Mouse (Mus musculus) megakaryocyte, embryonic 14.5 days (primary cell): ENCODE results near the gene Rnaset2b.
"Not testable (repeated sequence)": the region's sequence is repeated elsewhere in the genome, so short reads cannot be mapped to it uniquely, and the experiment has no call there.

Experiments used
- FLI1 ChIP-seq: IDR thresholded peaks from 2 replicates; pipeline ENCODE4 v1.6.1; 2012; ENCODE audit warnings: low read length, inconsistent platforms, mixed read lengths
- GATA1 ChIP-seq: IDR thresholded peaks from 3 replicates; pipeline ENCODE4 v1.6.1; 2012; ENCODE audit warnings: mixed read lengths, low read length, inconsistent platforms, borderline replicate concordance

DNA sequence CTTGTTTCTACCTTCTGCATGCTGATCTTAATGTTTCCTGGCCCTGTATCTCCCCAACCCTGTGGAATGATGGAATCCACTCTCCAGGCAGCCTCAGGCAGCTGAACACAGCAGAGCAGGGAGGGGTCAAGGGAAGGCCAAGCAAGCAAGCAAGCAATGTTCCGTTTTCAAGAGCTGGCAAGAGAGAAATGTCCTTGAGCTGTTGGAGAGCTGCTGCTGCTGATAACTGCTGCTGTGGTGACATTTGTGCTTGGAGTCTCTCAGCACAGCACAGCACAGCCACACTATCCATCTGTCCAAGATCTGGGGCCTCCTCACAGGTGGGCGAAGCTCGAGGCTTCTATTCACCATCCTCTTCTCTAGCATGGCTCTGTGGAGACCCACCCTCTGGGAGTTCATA, 33.0 kb downstream of the Rnaset2b start:
- not testable (repeated sequence) for TF ChIP-seq FLI1, GATA1
